Mouse (Mus musculus): ENCODE measurements around the gene Lrpprc.

DNA sequence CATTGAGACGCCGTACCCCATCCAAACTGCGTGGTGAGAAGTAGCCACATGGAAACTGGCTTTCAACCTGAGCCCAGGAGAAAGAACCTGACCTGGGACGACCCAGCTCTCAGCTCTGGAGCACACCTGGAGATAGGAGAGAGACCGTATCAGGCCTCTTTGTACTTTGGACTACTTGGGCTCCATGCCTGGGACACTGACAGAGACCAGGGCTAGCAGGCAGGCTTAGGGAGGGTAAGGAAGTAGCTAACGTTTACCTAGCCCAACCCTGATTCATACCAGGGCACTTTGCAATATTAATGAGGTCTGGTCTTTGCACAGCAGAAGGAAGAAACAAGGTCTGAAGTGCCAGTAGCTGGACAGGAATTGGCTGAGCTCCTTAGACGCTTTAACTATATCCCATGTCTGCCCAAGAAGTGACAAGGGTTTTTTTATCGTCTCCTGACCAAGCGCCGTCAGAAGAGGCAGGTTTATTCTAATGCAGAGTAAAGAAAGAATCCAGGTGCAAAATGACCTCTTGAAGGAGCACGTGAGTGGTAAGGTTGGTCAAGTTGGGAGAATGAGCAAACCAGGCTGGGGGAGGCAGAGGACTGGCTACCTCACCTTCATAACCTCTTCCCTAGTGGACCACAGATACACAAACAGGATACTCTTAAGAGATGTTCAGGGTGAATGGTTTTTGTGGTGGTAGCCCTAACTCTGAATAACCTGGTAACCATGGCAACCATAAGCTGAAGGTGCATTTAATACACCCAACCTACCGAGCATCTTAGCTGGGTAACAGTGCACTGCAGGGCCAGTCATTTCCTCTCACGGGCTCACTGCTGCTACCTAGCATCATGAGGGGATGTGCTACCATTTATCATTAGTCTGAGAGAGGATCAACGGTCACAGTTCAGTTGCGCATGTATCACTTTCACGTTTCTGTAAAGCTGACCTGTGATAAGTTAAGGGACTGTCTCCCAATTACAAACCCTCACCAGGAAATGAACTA, 117.9 kb downstream of the Lrpprc start:
- TF ChIP-seq CTCF (IDR thresholded peaks at IDR 0.05; ENCODE audit: extremely low read depth, insufficient read depth, low read length) = no peak
- TF ChIP-seq POLR2A (IDR thresholded peaks at IDR 0.05; ENCODE audit: extremely low read depth, insufficient read depth, low read length) = no peak
